Mouse (Mus musculus) natural killer cell, adult 2 months (primary cell): ENCODE results near the gene Ctnnb1.
A peak's percentile ranks its signal among the peaks of the same experiment; 100 is the strongest.

ENCODE experiments used
- DNase-seq, 2 experiments: peaks; one replicate each; pipeline ENCODE4 v3.0.0; 2022; ENCODE audit warnings: low spot score in 2 of 2

The Ctnnb1 gene

GRCm38 (mm10) chr9:120926939-120927606, 1.9 kb upstream of the Ctnnb1 start:
- DNase-seq: no peak

- no peak for DNase-seq
Measured at GRCm38 (mm10) chr9:120930021-120930420, 1.0 kb downstream of the Ctnnb1 start.

- no peak for DNase-seq
Measured at GRCm38 (mm10) chr9:120930811-120931210, 1.8 kb downstream of the Ctnnb1 start.

- DNase-seq: no peak
Measured at GRCm38 (mm10) chr9:120932371-120932770, 3.4 kb downstream of the Ctnnb1 start.

- peak; percentile 94 to 97 for DNase-seq
Measured at GRCm38 (mm10) chr9:120932797-120933586, 4.0 kb downstream of the Ctnnb1 start.

- DNase-seq: no peak
Measured at GRCm38 (mm10) chr9:120933587-120933885, 4.5 kb downstream of the Ctnnb1 start.

- DNase-seq: peak in 1 of 2 experiments; percentile 29
Measured at GRCm38 (mm10) chr9:120933886-120934758, 5.1 kb downstream of the Ctnnb1 start.

GRCm38 (mm10) chr9:120934821-120935633, 6.0 kb downstream of the Ctnnb1 start:
- DNase-seq: no peak

- no peak for DNase-seq
Measured at GRCm38 (mm10) chr9:120935634-120935922, 6.6 kb downstream of the Ctnnb1 start.

- DNase-seq: peak in 1 of 2 experiments; percentile 34
Measured at GRCm38 (mm10) chr9:120936351-120936750, 7.3 kb downstream of the Ctnnb1 start.

- DNase-seq: no peak
Measured at GRCm38 (mm10) chr9:120940858-120941257, 11.8 kb downstream of the Ctnnb1 start.

- DNase-seq: no peak
Measured at GRCm38 (mm10) chr9:120943757-120944156, 14.7 kb downstream of the Ctnnb1 start.

- no peak for DNase-seq
Measured at GRCm38 (mm10) chr9:120944211-120944610, 15.2 kb downstream of the Ctnnb1 start.

GRCm38 (mm10) chr9:120946131-120946530, 17.1 kb downstream of the Ctnnb1 start:
- DNase-seq: no peak

- no peak for DNase-seq
Measured at GRCm38 (mm10) chr9:120948832-120949231, 19.8 kb downstream of the Ctnnb1 start.

- DNase-seq: no peak
Measured at GRCm38 (mm10) chr9:120950761-120951160, 21.7 kb downstream of the Ctnnb1 start.

- no peak for DNase-seq
Measured at GRCm38 (mm10) chr9:120951947-120952346, 22.9 kb downstream of the Ctnnb1 start.

- DNase-seq: no peak
Measured at GRCm38 (mm10) chr9:120958051-120958450, 29.0 kb downstream of the Ctnnb1 start.

GRCm38 (mm10) chr9:120958560-120958959, 29.5 kb downstream of the Ctnnb1 start:
- no peak for DNase-seq

- DNase-seq: no peak
Measured at GRCm38 (mm10) chr9:120959225-120959624, 30.2 kb downstream of the Ctnnb1 start.

GRCm38 (mm10) chr9:120960611-120961010, 31.6 kb downstream of the Ctnnb1 start:
- DNase-seq: peak; percentile 20 to 41

GRCm38 (mm10) chr9:120961466-120961865, 32.5 kb downstream of the Ctnnb1 start:
- no peak for DNase-seq
